In genomic region chr5:146281241-146281818, GRCm38 (mm10) we compare ENCODE assay signal across 26 mouse cellular contexts. TPM values are rescaled to one million over a fixed set of nuclear protein-coding genes. Genes with fewer than 3 reads are reported as not detected.
DNase-seq lines count a peak whose midpoint lies in the region; ATAC-seq and TF ChIP-seq lines count a peak whose summit lies in the region.
"Had no signal": no experiment of that assay in that cellular context is flagged by ENCODE, and none has a peak within 500 bp of the region (broad histone marks: within the 10 kb centered on the region; RNA-seq: fewer than 3 reads in every experiment).

No protein-coding gene starts in this region.

- H3K9me3 ChIP-seq in megakaryocyte, embryonic 14.5 days, result no peaks in the 10 kb centered on the region
- H3K9me3 ChIP-seq in G1E (replicated peaks), result no peaks in the 10 kb centered on the region
- H3K9me3 ChIP-seq in kidney, embryonic 16.5 days (ENCODE audit: low read length), result no peaks in the 10 kb centered on the region
- H3K9me3 ChIP-seq: embryonic facial prominence, embryonic 12.5 days; embryonic facial prominence, embryonic 15.5 days; heart, embryonic 10.5 days; heart, embryonic 13.5 days had no signal

- no peak for TF ChIP-seq CTCF in G1E (IDR thresholded peaks at IDR 0.05; ENCODE audit: low read depth, low read length)

- H3K9ac ChIP-seq in kidney, embryonic 16.5 days (replicated peaks; ENCODE audit: low read length), result no peak overlapping the region
- H3K9ac ChIP-seq: embryonic facial prominence, embryonic 12.5 days; embryonic facial prominence, embryonic 15.5 days; forebrain, postnatal 0 days; heart, embryonic 13.5 days; hindbrain, embryonic 14.5 days had no signal

- DNase-seq in G1E (ENCODE audit: low spot score), result no peak
- DNase-seq in embryo, embryonic 10.5 days (ENCODE audit: low spot score), result no peak
- DNase-seq: adrenal gland, adult 2 months; adrenal gland, postnatal 14 days; cerebellum, adult 11-12 months; cerebellum, adult 8-10 months; cerebellum, postnatal 10 days; forebrain, postnatal 0 days; gastrocnemius, adult 2 months; gastrocnemius, postnatal 14 days; heart, adult 18-20 months; heart, postnatal 14 days; heart, postnatal 4 days had no signal

- peaks cover 38% of the 10 kb centered on the region for H3K4me1 ChIP-seq in megakaryocyte, embryonic 14.5 days
- peaks cover 15% of the 10 kb centered on the region for H3K4me1 ChIP-seq in G1E (ENCODE audit: insufficient read depth, low read depth, low read length)
- no peaks in the 10 kb centered on the region for H3K4me1 ChIP-seq in kidney, embryonic 16.5 days (ENCODE audit: insufficient read depth, low read length)
- H3K4me1 ChIP-seq: embryonic facial prominence, embryonic 12.5 days; embryonic facial prominence, embryonic 15.5 days; heart, embryonic 10.5 days; heart, embryonic 13.5 days had no signal

- WGBS in kidney, embryonic 16.5 days, result 87% methylated on average over 4 of the region's 4 CpGs

- peaks cover 81% of the 10 kb centered on the region for H3K36me3 ChIP-seq in megakaryocyte, embryonic 14.5 days (replicated peaks; ENCODE audit: low read length)
- H3K36me3 ChIP-seq in G1E (replicated peaks), result peaks cover 79% of the 10 kb centered on the region
- peaks cover 10% of the 10 kb centered on the region for H3K36me3 ChIP-seq in kidney, embryonic 16.5 days (ENCODE audit: insufficient read depth, low read length)

- H3K27ac ChIP-seq in kidney, embryonic 16.5 days (ENCODE audit: low read length), result no peak overlapping the region
- H3K27ac ChIP-seq: embryonic facial prominence, embryonic 12.5 days; embryonic facial prominence, embryonic 15.5 days; gastrocnemius, adult 2 months; heart, embryonic 10.5 days; heart, embryonic 13.5 days; hindbrain, embryonic 14.5 days; hindbrain, postnatal 0 days had no signal

- no peaks in the 10 kb centered on the region for H3K27me3 ChIP-seq in megakaryocyte, embryonic 14.5 days (replicated peaks)
- H3K27me3 ChIP-seq in G1E (ENCODE audit: insufficient read depth, low read length), result no peaks in the 10 kb centered on the region
- no peaks in the 10 kb centered on the region for H3K27me3 ChIP-seq in kidney, embryonic 16.5 days (ENCODE audit: insufficient read depth, low read length)
- H3K27me3 ChIP-seq: embryonic facial prominence, embryonic 12.5 days; embryonic facial prominence, embryonic 15.5 days; heart, embryonic 13.5 days had no signal

- ATAC-seq in megakaryocyte, adult 5-6 weeks (ENCODE audit: poor library complexity, severe bottlenecking), result no peak
- ATAC-seq in G1E (ENCODE audit: extremely low read depth, insufficient number of reproducible peaks, low FRiP score, poor library complexity, severe bottlenecking), result peak; percentile 37; the same call in 1 of the 2 replicates
- 0 out of 2 replicates have a peak, but pooled peaks have one; percentile 31 for ATAC-seq in megakaryocyte-erythroid progenitor cell, adult 5-6 weeks (replicated peaks; ENCODE audit: low FRiP score, low TSS enrichment, poor library complexity, severe bottlenecking)
- ATAC-seq in kidney, embryonic 16.5 days (ENCODE audit: low FRiP score, low TSS enrichment), result no peak
- ATAC-seq: CD4-positive, CD25-positive, alpha-beta regulatory T cell, adult 4 months; forebrain, embryonic 14.5 days; forebrain, postnatal 0 days; hindbrain, postnatal 0 days; inflammation-experienced regulatory T-cells, adult 6 months had no signal

- no peak overlapping the region for H3K4me2 ChIP-seq in kidney, embryonic 16.5 days (replicated peaks; ENCODE audit: low read depth, low read length)
- H3K4me2 ChIP-seq: embryonic facial prominence, embryonic 12.5 days; embryonic facial prominence, embryonic 15.5 days; heart, embryonic 13.5 days; hindbrain, embryonic 14.5 days had no signal

- H3K4me3 ChIP-seq in megakaryocyte, embryonic 14.5 days (replicated peaks), result peak overlapping the region; percentile 70
- no peak overlapping the region for H3K4me3 ChIP-seq in G1E (ENCODE audit: low read depth, low read length)
- H3K4me3 ChIP-seq in kidney, embryonic 16.5 days (ENCODE audit: low read length), result no peak overlapping the region
- H3K4me3 ChIP-seq: embryonic facial prominence, embryonic 12.5 days; embryonic facial prominence, embryonic 15.5 days; gastrocnemius, adult 2 months; heart, embryonic 10.5 days; heart, embryonic 13.5 days had no signal

RNA-seq across cellular contexts. Expression of gene Cdk8, which starts 50.3 kb away (rescaled TPM):
- 6.7 and 13.7 TPM in 2 replicates for polyA plus RNA-seq in megakaryocyte, embryonic 14.5 days (2012; ENCODE audit: insufficient read depth, low replicate concordance)
- 25.3 and 31.1 TPM in 2 replicates for total RNA-seq in megakaryocyte, adult 5-6 weeks (2015)
- 23.3 and 24.0 TPM in 2 replicates for total RNA-seq in megakaryocyte, adult 5-6 weeks (2017)
- total RNA-seq in G1E (2014; fragmentation: Nextera tagmentation) (160 and 167 TPM in 2 replicates), G1E (2017) (64.9 and 67.0 TPM in 2 replicates)
- polyA plus RNA-seq in G1E (2012), result 28.3 and 30.2 TPM in 2 replicates
- total RNA-seq in megakaryocyte-erythroid progenitor cell, adult 5-6 weeks (2014; fragmentation: Nextera tagmentation), result 60.4 and 70.3 TPM in 2 replicates
- 51.7 and 60.3 TPM in 2 replicates for total RNA-seq in megakaryocyte-erythroid progenitor cell, adult 5-6 weeks (2017)
- polyA plus RNA-seq in kidney, embryonic 16.5 days (2015; fragmentation: Nextera tagmentation; extraction: Ambion mirVana), result 11.4 and 12.4 TPM in 2 replicates

RNA-seq across cellular contexts. Expression of gene Rnf6, which starts 60.0 kb away (rescaled TPM):
- 8.2 and 8.3 TPM in 2 replicates for polyA plus RNA-seq in megakaryocyte, embryonic 14.5 days (2012; ENCODE audit: insufficient read depth, low replicate concordance)
- total RNA-seq in megakaryocyte, adult 5-6 weeks (2015), result 23.3 and 24.6 TPM in 2 replicates
- total RNA-seq in megakaryocyte, adult 5-6 weeks (2017), result 43.2 and 46.4 TPM in 2 replicates
- total RNA-seq in G1E (2014; fragmentation: Nextera tagmentation) (56.1 and 62.6 TPM in 2 replicates), G1E (2017) (48.4 and 56.4 TPM in 2 replicates)
- polyA plus RNA-seq in G1E (2012), result 8.1 and 13.9 TPM in 2 replicates
- total RNA-seq in megakaryocyte-erythroid progenitor cell, adult 5-6 weeks (2014; fragmentation: Nextera tagmentation), result 14.0 and 15.1 TPM in 2 replicates
- 25.2 and 34.4 TPM in 2 replicates for total RNA-seq in megakaryocyte-erythroid progenitor cell, adult 5-6 weeks (2017)
- 71.2 and 71.9 TPM in 2 replicates for polyA plus RNA-seq in kidney, embryonic 16.5 days (2015; fragmentation: Nextera tagmentation; extraction: Ambion mirVana)

Comparison
In these comparisons a context has a peak if more than half of its experiments do, and no peak if none do; other contexts are left out.
1. ATAC-seq: peak in G1E (single experiment) and megakaryocyte-erythroid progenitor cell, adult 5-6 weeks (single experiment); none in megakaryocyte, adult 5-6 weeks (single experiment) and kidney, embryonic 16.5 days (single experiment).